Mouse (Mus musculus) heart, adult 2 months (tissue): Measurements from ENCODE around the gene Fgfr2.

Experiments used
- CTCF ChIP-seq: fragments of 200-600 bp; IDR thresholded peaks from 2 replicates; pipeline ENCODE4 v1.8.1; 2022; ENCODE audit warnings: antibody characterized with exemption, mild to moderate bottlenecking, moderate library complexity
- POLR2A ChIP-seq: fragments of 200-500 bp; IDR thresholded peaks from 2 replicates; pipeline ENCODE4 v1.6.1; 2011; ENCODE audit warnings: mild to moderate bottlenecking, low read depth, low read length, control low read depth; ENCODE audit not compliant: insufficient read depth

DNA sequence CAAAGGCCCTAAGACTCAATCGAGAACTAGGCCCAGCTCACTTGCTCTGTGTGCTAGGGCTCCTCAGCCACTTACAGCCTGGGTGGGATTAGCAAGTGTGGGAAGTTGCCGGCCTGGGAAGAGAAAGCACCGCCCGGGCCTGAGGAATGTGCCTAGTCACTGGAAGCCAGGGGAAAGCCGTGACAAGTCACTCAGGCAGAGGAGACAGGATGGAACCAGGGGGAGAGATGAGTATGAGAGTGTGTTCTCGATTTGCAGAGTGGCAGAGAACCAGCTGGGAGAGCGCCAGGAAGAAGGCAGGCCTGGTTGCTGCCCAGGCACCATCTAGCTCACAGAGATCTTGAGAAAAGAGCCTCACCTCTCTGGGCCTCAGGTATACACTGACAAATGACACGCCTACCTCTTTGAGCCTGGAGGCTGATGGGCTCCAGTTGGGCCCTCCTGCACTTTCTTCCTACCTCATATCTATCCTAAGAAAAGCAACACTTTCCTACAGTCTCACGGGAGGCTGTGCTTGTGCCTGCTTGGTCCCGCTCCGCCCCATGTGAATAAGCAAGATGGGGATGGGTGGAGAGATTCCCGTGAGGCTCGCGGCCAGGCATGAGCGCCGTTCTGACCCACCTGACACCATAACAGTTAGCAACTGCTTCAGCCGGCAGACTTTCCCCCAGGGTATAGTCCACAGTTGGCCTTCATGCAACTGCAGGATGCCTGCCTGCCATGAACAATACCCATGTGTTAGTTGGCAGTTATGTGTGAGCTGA lies 386.9 kb downstream of the Fgfr2 start:
- TF ChIP-seq CTCF (no peak), POLR2A (no peak)
